Mouse (Mus musculus) liver, adult (tissue): Measurements from ENCODE around the gene Mapk14.

Experiments used
- GATA4 ChIP-seq: IDR thresholded peaks from 2 replicates; pipeline ENCODE4 v1.6.1; 2014; ENCODE audit warnings: mild to moderate bottlenecking, low read length; ENCODE audit not compliant: insufficient replicate concordance

The Mapk14 gene

DNA sequence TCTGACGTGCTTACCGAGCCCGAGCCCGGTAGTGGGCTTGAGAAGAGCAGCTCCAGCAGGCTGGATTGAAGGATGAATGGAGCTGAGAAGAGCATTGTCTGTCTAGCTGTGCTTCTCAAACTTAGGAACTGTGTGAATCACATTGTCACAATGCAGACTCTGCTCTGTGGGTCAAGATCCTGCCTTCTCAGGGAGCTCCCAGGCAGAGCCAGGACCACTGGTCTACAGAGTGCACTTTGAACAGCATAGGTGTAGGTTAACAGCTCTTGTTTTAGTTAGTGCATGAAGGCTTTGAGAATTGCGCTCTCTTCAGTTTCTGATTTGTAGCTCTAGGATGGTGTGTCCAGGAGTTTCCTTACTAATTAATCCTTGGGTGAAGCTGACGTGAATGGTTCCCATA lies 20.1 kb downstream of the Mapk14 start:
- no peak for TF ChIP-seq GATA4

DNA sequence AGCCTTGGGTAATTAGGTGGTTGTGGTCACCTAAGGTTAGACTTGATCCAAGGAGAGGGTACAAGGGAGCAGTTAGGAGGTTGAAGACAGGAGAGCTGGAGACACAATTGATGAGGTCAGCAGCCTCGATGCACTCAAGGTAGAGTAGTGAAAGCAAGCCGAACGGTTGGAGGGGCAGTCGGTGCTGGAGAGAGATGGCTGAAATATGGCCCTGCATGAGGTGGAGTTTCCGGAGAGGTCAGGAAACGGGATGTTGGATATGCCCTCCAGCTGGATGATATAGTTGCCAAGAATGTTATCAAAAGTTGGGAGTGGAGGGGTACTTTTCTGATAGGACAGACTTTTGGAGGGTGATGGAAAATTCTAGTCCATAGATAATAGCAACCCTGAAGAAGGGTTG lies 21.2 kb downstream of the Mapk14 start:
- TF ChIP-seq GATA4: peak; percentile 48; the same call in 1 of the 2 replicates

DNA sequence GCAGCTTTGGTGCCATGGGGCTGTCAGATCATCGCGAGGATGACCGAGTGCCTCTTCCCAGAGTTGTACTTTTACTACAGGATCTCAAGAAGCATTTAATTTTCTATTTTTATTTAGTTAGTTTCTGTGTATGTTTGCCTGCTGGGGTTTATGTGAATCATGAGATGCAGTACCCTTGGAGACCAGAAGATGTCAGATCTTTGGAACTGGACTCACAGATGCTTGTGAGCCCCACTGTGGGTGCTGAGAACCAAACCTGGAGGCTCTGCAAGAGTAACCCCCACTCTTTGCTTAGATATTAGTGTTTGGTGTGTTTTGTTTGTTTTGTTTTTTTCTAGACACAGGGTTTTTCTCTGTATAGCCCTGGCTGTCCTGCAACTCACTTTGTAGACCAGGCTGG lies 22.9 kb downstream of the Mapk14 start:
- no peak for TF ChIP-seq GATA4

DNA sequence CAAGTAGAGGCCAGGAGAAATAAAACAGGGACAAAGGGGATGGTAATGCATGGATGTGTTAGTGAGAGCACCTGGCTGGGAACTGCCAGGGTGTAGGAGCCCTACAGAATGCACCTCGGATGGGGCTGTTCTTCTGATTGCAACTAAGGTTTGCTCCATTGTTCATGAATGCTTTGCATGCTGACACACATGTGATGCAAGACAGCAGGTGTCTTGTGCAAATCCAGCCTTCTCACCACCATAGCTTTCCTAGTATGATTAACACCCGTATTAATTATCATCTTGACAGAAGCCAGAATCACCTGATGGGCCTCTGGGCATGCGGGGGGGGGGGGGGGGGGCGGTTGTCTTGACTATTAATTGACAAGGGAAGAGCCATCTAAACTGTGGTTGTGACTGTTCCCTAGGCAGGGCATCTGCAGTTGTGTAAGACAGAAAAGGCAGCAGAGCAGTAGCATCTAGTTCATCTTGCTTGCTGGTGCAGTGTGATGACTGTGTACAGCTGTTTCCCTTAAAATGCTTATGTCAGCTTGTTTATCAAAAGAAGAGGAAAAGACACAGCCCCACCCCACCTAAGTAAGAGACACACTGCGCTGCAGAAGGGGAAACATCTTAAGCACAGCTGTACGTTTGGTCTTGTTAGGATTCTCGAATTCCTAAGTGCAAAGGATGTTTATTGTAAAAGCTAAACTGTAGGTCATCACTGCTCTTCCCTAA lies 24.9 kb downstream of the Mapk14 start:
- no peak for TF ChIP-seq GATA4

DNA sequence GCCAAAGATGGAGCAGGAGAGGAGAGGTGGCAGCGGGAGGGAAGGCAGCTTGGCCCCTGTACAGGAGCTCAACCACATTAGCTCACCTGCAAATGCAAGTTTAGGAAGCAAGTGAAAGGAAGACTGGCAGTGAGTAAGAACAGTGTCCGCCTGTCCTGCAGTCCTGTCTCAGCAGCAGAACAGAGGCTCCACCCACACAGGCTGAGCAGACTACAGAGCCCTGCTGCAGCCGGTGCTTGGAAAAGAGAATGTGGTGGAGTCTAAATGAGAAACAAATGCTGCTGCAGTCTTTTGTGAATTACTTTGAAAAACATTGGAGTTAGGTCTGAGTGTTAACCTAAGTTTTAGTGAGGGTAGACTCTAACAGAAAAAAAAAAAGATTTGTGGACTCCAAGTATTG lies 26.4 kb downstream of the Mapk14 start:
- TF ChIP-seq GATA4: no peak

DNA sequence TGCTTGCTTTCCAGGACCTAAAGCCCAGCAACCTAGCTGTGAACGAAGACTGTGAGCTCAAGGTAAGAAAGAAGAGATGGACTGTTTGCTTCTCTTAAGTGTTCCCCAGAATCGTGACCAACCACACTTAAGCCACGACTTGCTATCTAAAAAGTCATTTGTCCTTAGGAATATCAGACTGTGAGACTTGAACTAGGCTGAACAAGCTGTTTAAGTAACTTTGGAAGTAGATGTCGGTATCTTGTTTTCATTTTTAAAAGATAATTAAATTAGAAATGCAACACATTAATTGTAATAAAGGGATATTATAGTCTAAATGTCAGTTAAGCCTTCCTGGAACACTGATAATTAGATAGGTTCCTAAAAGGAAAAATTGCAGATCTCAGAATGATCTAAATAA lies 34.7 kb downstream of the Mapk14 start, which contains the start of gene AC170998.1:
Gene AC170998.1, plus strand, starts transcription at position 301 of the 400 bp plus-strand sequence.
- TF ChIP-seq GATA4: no peak

DNA sequence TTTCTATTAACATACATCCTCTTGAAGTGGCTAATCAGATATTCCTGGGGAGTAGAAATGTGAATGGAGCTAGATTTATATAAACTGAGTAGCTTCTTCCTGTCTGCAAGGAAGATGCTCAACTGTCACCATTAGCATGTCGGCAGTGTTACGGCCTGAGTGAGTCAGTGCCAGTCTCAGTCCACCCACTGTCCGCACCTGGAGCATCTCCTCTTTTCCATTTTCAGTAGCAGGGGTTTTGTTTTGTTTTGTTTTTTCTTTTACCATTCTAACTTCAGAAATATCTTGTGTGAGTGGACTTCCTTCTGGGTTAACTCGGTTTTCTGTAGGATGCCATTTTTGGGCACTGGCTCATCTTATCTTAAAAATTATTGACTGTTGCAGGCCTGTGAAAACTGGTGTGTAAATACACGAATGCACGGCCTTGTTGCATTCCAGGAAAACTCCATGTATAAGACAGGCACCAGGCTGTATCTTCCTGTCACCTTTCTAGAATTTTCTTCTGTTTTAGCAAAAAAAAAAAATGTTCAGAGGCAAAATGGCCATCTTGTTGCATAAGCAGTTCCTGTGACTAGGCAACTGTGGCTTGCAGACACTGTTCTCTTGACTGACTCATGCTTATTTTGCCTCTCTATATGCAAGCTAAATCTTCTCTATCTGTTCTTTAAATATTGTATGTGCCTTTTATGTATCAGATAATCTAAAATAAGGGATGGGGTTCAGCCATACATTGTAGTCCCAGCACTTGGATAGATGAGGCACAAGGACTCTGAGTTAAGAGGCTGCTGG lies 44.4 kb downstream of the Mapk14 start:
- no peak for TF ChIP-seq GATA4

DNA sequence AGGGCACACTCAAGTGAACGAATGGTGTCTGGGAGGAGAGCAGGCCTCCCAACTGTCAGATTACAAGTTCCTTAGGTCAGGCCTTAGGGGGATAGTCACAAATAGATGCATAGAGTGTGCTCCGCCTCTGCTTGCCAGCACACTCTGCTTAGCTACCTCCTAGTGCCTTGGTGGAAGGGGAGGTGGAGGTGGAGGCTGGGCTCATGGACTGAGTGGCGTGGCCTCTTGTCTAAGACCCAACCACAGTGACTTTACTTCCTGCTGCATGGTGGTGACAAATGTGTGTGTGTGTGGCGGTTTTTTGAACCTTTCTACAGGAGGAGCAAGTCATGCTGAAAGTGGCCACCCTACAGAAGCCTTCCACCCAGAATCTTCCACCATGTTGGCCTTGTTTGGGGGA lies 45.4 kb downstream of the Mapk14 start:
- no peak for TF ChIP-seq GATA4

DNA sequence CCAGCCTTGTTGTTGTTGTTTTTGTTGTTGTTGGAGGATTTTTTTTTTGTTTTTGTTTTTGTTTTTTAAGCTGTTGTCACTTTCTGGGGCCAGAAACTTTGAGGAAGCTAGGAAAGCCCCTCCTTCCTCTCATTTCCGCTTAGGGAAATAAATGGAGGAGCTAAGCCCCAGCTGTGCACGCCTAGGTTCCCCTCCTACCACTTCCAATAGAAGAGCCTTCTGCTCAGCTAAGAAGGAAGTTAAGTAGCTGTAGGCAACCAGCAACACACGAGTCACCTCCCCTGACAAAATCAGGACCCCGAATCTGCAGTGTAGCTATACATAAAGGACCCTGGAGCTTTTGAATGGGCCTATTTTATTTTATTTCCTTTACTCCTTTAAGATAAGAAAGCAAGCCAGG lies 46.8 kb downstream of the Mapk14 start:
- no peak for TF ChIP-seq GATA4

DNA sequence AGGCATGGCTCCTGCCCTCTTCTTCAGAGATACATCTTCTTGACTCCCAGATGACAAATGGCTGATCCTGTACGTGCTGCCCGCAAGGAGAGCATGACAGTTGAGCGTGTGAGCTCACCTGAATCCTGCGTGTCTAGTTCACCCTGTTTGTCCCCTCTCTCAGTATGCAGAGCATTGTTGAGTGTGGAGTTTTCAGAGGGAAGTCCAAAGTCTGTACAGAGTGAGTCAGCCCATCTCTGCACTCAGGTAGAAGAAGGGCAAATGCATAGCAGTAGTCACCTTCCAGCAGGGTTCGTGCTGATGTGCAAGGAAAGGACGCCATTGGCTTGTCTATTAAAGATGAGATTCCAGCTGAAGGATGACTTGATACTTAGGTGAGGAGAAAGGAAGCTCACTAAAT lies 48.1 kb downstream of the Mapk14 start:
- no peak for TF ChIP-seq GATA4

DNA sequence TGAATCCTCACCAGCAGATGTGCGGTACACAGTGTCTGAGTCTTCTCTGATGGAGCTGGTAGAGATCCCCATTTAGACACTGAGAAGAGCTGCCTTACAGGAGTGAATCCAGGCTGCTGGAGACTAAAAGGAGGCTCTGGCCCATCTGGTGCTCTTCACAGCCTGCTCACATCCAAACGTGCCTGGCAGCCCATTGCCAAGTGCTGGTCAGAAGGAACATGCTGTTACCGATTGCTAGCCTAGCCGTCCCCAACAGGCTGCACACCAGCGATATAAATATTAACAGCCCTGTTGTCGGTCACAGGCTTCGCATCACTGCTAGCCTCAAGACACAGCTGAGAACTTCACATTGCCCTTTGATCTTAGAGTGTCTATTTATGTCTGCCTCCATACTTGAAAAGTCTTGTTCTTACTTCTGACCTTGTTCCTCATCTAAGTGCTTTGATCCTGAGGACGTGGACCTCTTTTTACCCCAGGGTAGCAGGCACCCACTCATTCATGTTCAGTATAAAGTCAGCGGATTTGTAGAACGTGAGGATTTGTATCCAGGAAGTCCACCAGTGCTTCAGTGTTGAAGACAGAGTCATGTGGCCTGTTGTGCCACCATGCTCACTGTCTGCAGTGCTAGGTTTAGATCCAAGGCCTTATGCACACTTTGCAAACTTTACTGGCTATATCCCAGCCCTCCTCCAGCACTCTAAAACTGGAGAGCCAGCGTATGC lies 52.2 kb downstream of the Mapk14 start:
- no peak for TF ChIP-seq GATA4

DNA sequence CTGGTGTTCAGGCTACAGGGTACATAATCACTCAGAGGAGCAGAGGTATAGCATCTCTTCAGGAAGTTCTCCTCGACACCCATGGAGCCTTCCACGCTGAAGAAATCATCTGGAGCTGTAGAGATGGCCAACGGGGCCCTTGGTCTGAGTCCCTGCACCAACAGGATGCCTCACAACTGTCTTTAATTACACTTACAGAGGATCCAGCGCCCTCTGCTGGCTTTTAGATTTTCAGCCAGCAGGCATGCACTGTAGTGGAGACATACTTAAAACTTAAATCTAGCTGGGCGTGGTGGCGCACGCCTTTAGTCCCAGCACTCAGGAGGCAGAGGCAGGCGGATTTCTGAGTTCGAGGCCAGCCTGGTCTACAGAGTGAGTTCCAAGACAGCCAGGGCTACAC lies 52.8 kb downstream of the Mapk14 start:
- no peak for TF ChIP-seq GATA4

DNA sequence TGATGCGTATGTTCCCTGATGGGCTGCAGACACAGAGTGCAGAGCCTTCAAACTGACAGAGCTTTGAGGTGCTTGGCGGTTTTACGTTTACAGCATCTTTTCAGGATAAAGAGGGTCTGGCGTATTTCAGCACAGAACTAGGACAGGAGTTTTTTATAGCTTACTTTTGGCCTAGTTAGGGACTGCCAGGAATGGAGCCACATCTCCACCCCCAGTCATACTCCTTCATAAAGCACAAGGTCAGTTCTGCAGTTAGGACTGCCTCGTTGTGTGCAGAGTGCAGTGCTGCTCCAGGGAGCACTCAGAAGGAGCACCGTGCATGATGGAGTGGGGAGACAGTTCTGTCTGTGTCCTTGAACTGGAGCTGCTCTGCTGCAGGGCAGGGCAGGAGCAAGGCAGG lies 54.6 kb downstream of the Mapk14 start:
- no peak for TF ChIP-seq GATA4

DNA sequence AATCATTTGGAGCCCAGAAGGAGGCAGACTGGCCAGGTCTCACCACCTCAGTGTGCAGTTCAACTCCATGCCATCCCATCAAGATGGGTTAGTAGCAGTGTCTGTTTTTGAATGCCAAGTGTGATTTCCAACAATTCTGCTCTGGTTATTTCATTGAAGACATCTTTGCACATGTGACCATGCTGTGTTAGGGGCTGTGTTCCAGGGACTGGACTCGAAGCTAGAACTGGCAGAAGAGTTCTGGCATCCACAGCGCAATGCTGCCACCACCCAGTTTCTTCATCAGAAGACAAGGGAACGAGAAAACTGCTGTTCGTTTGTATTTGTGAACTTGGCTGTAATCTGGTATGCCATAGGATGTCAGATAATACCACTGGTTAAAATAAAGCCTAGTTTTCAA lies 56.9 kb downstream of the Mapk14 start:
- no peak for TF ChIP-seq GATA4

DNA sequence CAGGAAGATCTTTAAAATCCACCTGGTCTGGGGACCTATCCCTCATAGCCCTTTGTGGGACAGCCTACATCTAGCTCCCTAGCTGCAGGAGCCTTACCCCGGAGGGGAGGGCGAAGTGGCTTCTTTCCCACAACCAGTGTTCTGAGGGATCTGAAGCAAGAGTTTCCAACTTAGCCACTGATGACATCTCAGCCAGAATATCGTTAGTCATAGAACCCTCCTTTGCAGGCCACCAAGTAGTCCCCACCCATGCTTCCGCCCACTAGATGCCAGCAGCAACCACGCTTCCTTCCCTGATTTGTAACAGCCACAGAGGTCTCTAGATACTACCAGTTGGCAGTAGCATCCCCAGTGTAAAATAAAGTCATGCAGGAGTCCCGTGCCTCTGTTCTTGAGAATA lies 59.5 kb downstream of the Mapk14 start:
- no peak for TF ChIP-seq GATA4

DNA sequence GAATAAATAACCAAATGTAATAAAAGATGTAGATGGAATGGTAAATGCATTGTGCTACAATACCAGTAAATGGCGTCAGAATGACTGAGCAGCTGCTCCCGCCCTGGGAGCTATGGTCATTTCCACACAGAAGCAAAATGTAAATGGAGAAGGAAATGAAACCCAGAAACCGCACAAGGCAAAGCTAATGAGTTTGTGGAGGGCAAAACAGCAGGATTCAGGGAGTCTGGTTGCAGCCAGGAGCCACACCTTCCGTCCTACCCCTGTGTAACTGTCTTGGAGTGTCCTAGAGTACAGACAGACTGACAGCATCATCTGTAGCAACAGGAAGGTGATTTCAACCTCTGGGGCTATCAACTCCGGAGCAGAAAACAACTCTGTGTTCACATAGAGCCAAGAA lies 65.3 kb downstream of the Mapk14 start:
- no peak for TF ChIP-seq GATA4
